Mouse (Mus musculus) kidney, embryonic 16.5 days (tissue): Measurements from ENCODE around the gene Reg1. TPM values are rescaled to one million over a fixed set of nuclear protein-coding genes. Genes with fewer than 3 reads are reported as not detected.

Experiments
- ATAC-seq: fragments of 200-750 bp; cut with Nextera tagmentation; 2 replicates; pipeline ENCODE4 v1.8.0; 2017; ENCODE audit warnings: moderate TSS enrichment; ENCODE audit not compliant: low FRiP score, low TSS enrichment
- H3K27ac ChIP-seq: fragments of 300-500 bp; sonication (generic); 2 replicates; pipeline ENCODE4 v1.5.1; 2014; ENCODE audit warnings: low read length
- H3K27me3 ChIP-seq: fragments of 300-500 bp; sonication (generic); 2 replicates; pipeline ENCODE4 v1.6.1; 2014; ENCODE audit warnings: low read length, control low read depth, mixed read lengths; ENCODE audit not compliant: insufficient read depth
- H3K36me3 ChIP-seq: fragments of 300-500 bp; sonication (generic); 2 replicates; pipeline ENCODE4 v1.6.1; 2014; ENCODE audit warnings: low read length, control low read depth, mixed read lengths; ENCODE audit not compliant: insufficient read depth
- H3K4me1 ChIP-seq: fragments of 300-500 bp; sonication (generic); 2 replicates; pipeline ENCODE4 v1.6.1; 2014; ENCODE audit warnings: low read length, control low read depth, mixed read lengths; ENCODE audit not compliant: insufficient read depth
- H3K4me2 ChIP-seq: fragments of 300-500 bp; sonication (generic); replicated peaks from 2 replicates; pipeline ENCODE4 v1.6.1; 2014; ENCODE audit warnings: low read depth, low read length
- H3K4me3 ChIP-seq: fragments of 300-500 bp; sonication (generic); 2 replicates; pipeline ENCODE4 v1.5.1; 2014; ENCODE audit warnings: mild to moderate bottlenecking, low read length
- H3K9ac ChIP-seq: fragments of 300-500 bp; sonication (generic); replicated peaks from 2 replicates; pipeline ENCODE4 v1.6.1; 2014; ENCODE audit warnings: low read length
- H3K9me3 ChIP-seq: fragments of 300-500 bp; sonication (generic); 2 replicates; pipeline ENCODE4 v1.6.1; 2016; ENCODE audit warnings: low read length, control low read depth
- WGBS: fragments of 180-500 bp; shearing (Covaris S2); extraction: QIAGEN DNeasy Blood & Tissue Kit; methylation state at CpG from one replicate; pipeline ENCODE4 v1.1.7; 2014; 5-methylcytosine and 5-hydroxymethylcytosine counted together
- polyA plus RNA-seq: library from polyadenylated mRNA; unstranded; fragments of >200 nt; fragmentation: Nextera tagmentation; extraction: Ambion mirVana; gene quantifications from 2 replicates; pipeline ENCODE4 v1.2.1, GENCODE M21; 2015

Gene Reg1
- polyA plus RNA-seq, 1 experiment from 2014 or later = not detected

DNA sequence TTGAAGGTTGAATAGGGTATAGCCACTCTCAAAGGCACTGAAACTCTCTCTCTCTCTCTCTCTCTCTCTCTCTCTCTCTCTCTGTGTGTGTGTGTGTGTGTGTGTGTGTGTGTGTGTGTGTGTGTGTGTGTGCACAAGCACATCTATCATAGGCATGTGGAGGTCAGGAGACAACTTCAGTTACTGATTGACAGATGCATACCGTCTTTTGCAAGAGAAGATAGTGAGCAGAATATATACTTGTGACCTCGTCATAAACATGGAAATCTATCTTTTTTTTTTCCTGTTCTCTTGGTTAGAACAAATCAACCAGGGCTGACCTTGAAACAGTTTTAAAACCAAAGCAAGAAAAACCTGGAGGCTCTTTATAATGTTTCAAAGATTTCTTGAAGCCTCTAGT is 39.8 kb downstream of the Reg1 start:
- Histone ChIP-seq H3K9me3 (no peaks in the 10 kb centered on the region), H3K27ac (no peak overlapping the region), H3K36me3 (no peaks in the 10 kb centered on the region), H3K4me3 (no peak overlapping the region), H3K4me1 (no peaks in the 10 kb centered on the region), H3K4me2 (no peak overlapping the region), H3K9ac (no peak overlapping the region), H3K27me3 (no peaks in the 10 kb centered on the region)
- ATAC-seq = no peak
- 79% methylated on average over 2 of the region's 2 CpGs for WGBS

DNA sequence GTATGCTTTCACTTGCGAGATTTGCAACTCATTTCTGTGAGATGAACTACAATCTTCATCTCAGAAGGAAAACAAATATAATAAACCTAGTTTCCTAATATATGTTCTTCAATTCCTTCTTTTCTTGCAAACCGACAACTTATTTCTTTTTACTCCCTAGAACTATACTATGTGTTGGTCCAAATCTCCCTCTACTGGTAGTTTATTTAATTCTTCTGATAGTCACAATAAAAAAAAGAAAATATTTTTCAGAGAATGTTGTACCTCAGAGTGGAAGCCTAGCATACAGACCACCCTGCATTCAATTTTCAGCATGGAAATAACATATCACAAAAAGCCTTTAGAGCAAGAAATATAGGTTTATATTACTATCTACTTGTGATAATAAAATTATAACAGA is 40.8 kb downstream of the Reg1 start:
- no peak for ATAC-seq
- Histone ChIP-seq H3K9ac (no peak overlapping the region), H3K36me3 (no peaks in the 10 kb centered on the region), H3K27me3 (no peaks in the 10 kb centered on the region), H3K27ac (no peak overlapping the region), H3K4me2 (no peak overlapping the region), H3K4me1 (no peaks in the 10 kb centered on the region), H3K4me3 (no peak overlapping the region), H3K9me3 (no peaks in the 10 kb centered on the region)
- 83% methylated on average over 2 of the region's 2 CpGs for WGBS

DNA sequence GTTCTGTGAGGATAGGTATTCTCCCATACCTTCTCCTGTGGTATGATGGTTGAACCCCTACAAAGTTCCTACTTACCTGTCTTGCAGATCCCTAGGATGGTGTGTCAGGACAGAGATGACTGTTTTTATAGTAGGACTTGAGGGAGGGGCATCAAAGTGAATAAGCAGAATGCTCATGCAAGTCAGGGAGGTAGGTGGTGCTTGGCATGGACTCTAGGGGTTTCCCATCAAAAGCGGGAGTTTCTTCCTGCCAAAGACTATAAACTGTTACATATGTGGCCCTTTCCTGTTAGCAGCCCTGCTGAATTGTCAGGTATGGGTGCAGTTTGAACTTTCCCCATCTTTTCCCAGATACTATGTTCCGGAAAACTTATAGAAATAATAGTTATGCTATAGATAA is 46.3 kb downstream of the Reg1 start, which contains the start of gene Reg3g:
TSS of gene Reg3g (minus strand) at position 101 of the 400 bp plus-strand sequence.
- Histone ChIP-seq H3K4me3 (no peak within 1 kb of the TSS), H3K27ac (no peak within 1 kb of the TSS), H3K27me3 (no peaks in the 10 kb centered on the region), H3K4me1 (no peaks in the 10 kb centered on the region), H3K4me2 (no peak within 1 kb of the TSS), H3K36me3 (no peaks in the 10 kb centered on the region), H3K9me3 (no peaks in the 10 kb centered on the region), H3K9ac (no peak within 1 kb of the TSS)
- 86% methylated on average over 2 of the region's 2 CpGs for WGBS
- no peak for ATAC-seq

DNA sequence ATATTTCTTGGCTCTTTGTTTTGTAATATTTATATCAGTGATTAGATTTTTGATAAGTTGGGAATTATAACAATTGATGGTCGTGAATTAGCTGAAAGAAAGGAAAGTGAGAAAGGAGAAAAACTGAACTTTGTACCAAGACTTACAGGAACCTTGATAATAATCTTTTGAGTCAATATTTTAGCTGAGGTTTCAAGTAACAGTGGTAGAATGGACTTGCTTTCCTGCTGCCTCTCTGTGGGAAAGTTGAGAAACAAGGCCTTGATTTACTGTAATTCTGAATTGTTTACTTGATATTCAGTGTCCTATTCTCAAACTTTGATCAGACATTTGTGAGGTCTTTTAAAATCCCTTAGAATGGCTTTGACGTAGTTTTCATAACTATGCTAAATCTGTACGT is 46.8 kb downstream of the Reg1 start:
- H3K4me2 ChIP-seq = no peak overlapping the region
- no peaks in the 10 kb centered on the region for H3K4me1 ChIP-seq
- WGBS = 75% methylated on average over 3 of the region's 3 CpGs
- no peaks in the 10 kb centered on the region for H3K36me3 ChIP-seq
- H3K4me3 ChIP-seq = no peak overlapping the region
- H3K9me3 ChIP-seq = no peaks in the 10 kb centered on the region
- no peak overlapping the region for H3K27ac ChIP-seq
- H3K27me3 ChIP-seq = no peaks in the 10 kb centered on the region
- ATAC-seq = no peak
- no peak overlapping the region for H3K9ac ChIP-seq

Other genes starting within 250 kb of the Reg1 start
- not detected in 2 replicates for gene Reg3b, start 52.1 kb upstream of the Reg1 start, polyA plus RNA-seq
- not detected in 2 replicates for gene Reg3d, start 43.8 kb upstream of the Reg1 start, polyA plus RNA-seq
- not detected in 2 replicates for gene Reg3a, start 42.0 kb upstream of the Reg1 start, polyA plus RNA-seq
- gene Reg2, start 27.1 kb upstream of the Reg1 start, polyA plus RNA-seq = not detected in 2 replicates
- gene Reg3g, start 46.2 kb downstream of the Reg1 start, polyA plus RNA-seq = not detected in 2 replicates